8 mouse cellular contexts compared by ENCODE assay signal in the genomic region with DNA sequence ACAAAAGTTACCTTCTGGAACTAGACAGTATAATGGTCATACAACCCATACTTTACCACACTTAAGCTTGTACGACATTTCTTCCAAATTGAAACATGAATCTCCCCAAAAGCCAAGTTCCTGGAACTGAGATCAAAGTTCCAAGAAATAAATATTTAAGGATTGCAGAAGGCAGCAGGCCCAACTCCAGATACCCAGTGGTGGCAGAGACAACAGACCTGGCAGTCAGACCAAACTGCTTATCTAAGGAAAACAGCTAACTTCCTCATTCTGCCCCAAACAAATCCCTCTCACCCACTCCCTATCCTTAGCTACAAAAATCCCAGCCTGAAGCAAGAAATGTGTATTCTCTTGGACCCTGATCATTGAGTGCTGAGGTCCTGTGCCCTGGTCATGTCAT. TPM values are rescaled to one million over a fixed set of nuclear protein-coding genes. Genes with fewer than 3 reads are reported as not detected.
DNase-seq lines count a peak whose midpoint lies in the region; ATAC-seq lines count a peak whose summit lies in the region.

No protein-coding gene starts in this region.

- intact Hi-C loops in heart, postnatal 36 days (cut with DNase I) = no loop called here

- H3K4me3 ChIP-seq in heart, embryonic 13.5 days = peak overlapping the region; percentile 81
- H3K4me3 ChIP-seq in midbrain, embryonic 10.5 days = peak overlapping the region; percentile 68
- no peak overlapping the region for H3K4me3 ChIP-seq in midbrain, embryonic 11.5 days (ENCODE audit: low read depth, low read length)
- no peak overlapping the region for H3K4me3 ChIP-seq in stomach, embryonic 15.5 days (replicated peaks)

- H3K9ac ChIP-seq in heart, embryonic 13.5 days = peak overlapping the region; percentile 88; the same call in 1 of the 2 replicates
- no peak overlapping the region; the same call in 1 of the 2 replicates for H3K9ac ChIP-seq in midbrain, embryonic 11.5 days (ENCODE audit: low read length)
- no peak overlapping the region for H3K9ac ChIP-seq in stomach, embryonic 15.5 days

- no peak for ATAC-seq in heart, embryonic 13.5 days (ENCODE audit: extremely low read depth, insufficient number of reproducible peaks, low FRiP score, low TSS enrichment)
- ATAC-seq in midbrain, embryonic 11.5 days (ENCODE audit: low FRiP score) = no peak
- no peak for ATAC-seq in stomach, embryonic 15.5 days (ENCODE audit: insufficient read depth, low FRiP score, low read depth)

- no peaks in the 10 kb centered on the region for H3K27me3 ChIP-seq in heart, embryonic 13.5 days (replicated peaks)
- no peaks in the 10 kb centered on the region for H3K27me3 ChIP-seq in midbrain, embryonic 10.5 days (ENCODE audit: low read depth, poor library complexity, severe bottlenecking)
- H3K27me3 ChIP-seq in midbrain, embryonic 11.5 days (ENCODE audit: control insufficient read depth, insufficient read depth, low read length) = no peaks in the 10 kb centered on the region
- no peaks in the 10 kb centered on the region for H3K27me3 ChIP-seq in stomach, embryonic 15.5 days (replicated peaks)

- H3K36me3 ChIP-seq in heart, embryonic 13.5 days = peaks cover 16% of the 10 kb centered on the region
- peaks cover 16% of the 10 kb centered on the region for H3K36me3 ChIP-seq in midbrain, embryonic 10.5 days
- H3K36me3 ChIP-seq in midbrain, embryonic 11.5 days (ENCODE audit: control insufficient read depth, insufficient read depth, low read length) = no peaks in the 10 kb centered on the region
- 0 out of 2 replicates have a peak, but pooled peaks cover 4% of the 10 kb centered on the region for H3K36me3 ChIP-seq in stomach, embryonic 15.5 days

- no peak for DNase-seq in heart, postnatal 36 days
- no peak for DNase-seq in midbrain, embryonic 10.5 days (ENCODE audit: low spot score)
- no peak for DNase-seq in midbrain, embryonic 11.5 days (ENCODE audit: low spot score, missing footprints)
- DNase-seq in liver = peak; percentile 27
- no peak for DNase-seq in left cerebral cortex, adult 9 months (ENCODE audit: low spot score in 2 of 2)
- no peak for DNase-seq in layer of hippocampus, adult 9-11 months

- 53% methylated on average over 1 of the region's 1 CpGs for WGBS in heart, embryonic 13.5 days
- 73% methylated on average over 1 of the region's 1 CpGs for WGBS in midbrain, embryonic 10.5 days
- WGBS in midbrain, embryonic 11.5 days = 82% methylated on average over 1 of the region's 1 CpGs
- 70% methylated on average over 1 of the region's 1 CpGs for WGBS in stomach, embryonic 15.5 days

- no peaks in the 10 kb centered on the region for H3K9me3 ChIP-seq in heart, embryonic 13.5 days
- no peaks in the 10 kb centered on the region for H3K9me3 ChIP-seq in midbrain, embryonic 10.5 days (replicated peaks)
- H3K9me3 ChIP-seq in midbrain, embryonic 11.5 days (ENCODE audit: control insufficient read depth, low read length) = no peaks in the 10 kb centered on the region
- no peaks in the 10 kb centered on the region for H3K9me3 ChIP-seq in stomach, embryonic 15.5 days

- H3K4me2 ChIP-seq in heart, embryonic 13.5 days = peak overlapping the region; percentile 93
- H3K4me2 ChIP-seq in midbrain, embryonic 11.5 days = no peak overlapping the region
- H3K4me2 ChIP-seq in stomach, embryonic 15.5 days = peak overlapping the region; percentile 80; the same call in 1 of the 2 replicates

- H3K4me1 ChIP-seq in heart, embryonic 13.5 days = peaks cover 45% of the 10 kb centered on the region
- H3K4me1 ChIP-seq in midbrain, embryonic 10.5 days = peaks cover 43% of the 10 kb centered on the region
- peaks cover 34% of the 10 kb centered on the region for H3K4me1 ChIP-seq in midbrain, embryonic 11.5 days (ENCODE audit: control insufficient read depth, insufficient read depth, low read length)
- H3K4me1 ChIP-seq in stomach, embryonic 15.5 days = peaks cover 32% of the 10 kb centered on the region

- 0 out of 2 replicates have a peak overlapping the region, but pooled peaks have one; percentile 15 for H3K27ac ChIP-seq in heart, embryonic 13.5 days (replicated peaks)
- no peak overlapping the region for H3K27ac ChIP-seq in midbrain, embryonic 10.5 days (replicated peaks)
- H3K27ac ChIP-seq in midbrain, embryonic 11.5 days (ENCODE audit: low read depth, low read length) = no peak overlapping the region
- H3K27ac ChIP-seq in stomach, embryonic 15.5 days = no peak overlapping the region

RNA-seq across cellular contexts. Expression of a gene that starts 2.3 kb away (rescaled TPM):
- polyA plus RNA-seq in heart, embryonic 13.5 days (2015; fragmentation: Nextera tagmentation; extraction: Ambion mirVana) = 9.7 and 11.0 TPM in 2 replicates
- total RNA-seq in heart, postnatal 36 days (2021) = 1 to 10 TPM; 4.5 to 5.3 TPM
- polyA plus RNA-seq in midbrain, embryonic 10.5 days (2016; fragmentation: Nextera tagmentation; extraction: Ambion mirVana) = 23.2 and 23.9 TPM in 2 replicates
- 16.0 and 17.4 TPM in 2 replicates for polyA plus RNA-seq in midbrain, embryonic 11.5 days (2014; fragmentation: Nextera tagmentation; extraction: Ambion mirVana)
- 11.6 and 12.8 TPM in 2 replicates for polyA plus RNA-seq in stomach, embryonic 15.5 days (2015; fragmentation: Nextera tagmentation; extraction: Ambion mirVana)

RNA-seq across cellular contexts. Expression of a gene that starts 2.5 kb away (rescaled TPM):
- polyA plus RNA-seq in heart, embryonic 13.5 days (2015; fragmentation: Nextera tagmentation; extraction: Ambion mirVana) = 3.7 and 3.9 TPM in 2 replicates
- 10 to 100 TPM; 14.5 to 15.3 TPM for total RNA-seq in heart, postnatal 36 days (2021)
- polyA plus RNA-seq in midbrain, embryonic 10.5 days (2016; fragmentation: Nextera tagmentation; extraction: Ambion mirVana) = 7.8 and 8.8 TPM in 2 replicates
- 9.2 and 10.1 TPM in 2 replicates for polyA plus RNA-seq in midbrain, embryonic 11.5 days (2014; fragmentation: Nextera tagmentation; extraction: Ambion mirVana)
- polyA plus RNA-seq in stomach, embryonic 15.5 days (2015; fragmentation: Nextera tagmentation; extraction: Ambion mirVana) = 4.5 and 5.2 TPM in 2 replicates

RNA-seq across cellular contexts. Expression of a gene that starts 36.7 kb away (rescaled TPM):
- 40.4 and 42.8 TPM in 2 replicates for polyA plus RNA-seq in heart, embryonic 13.5 days (2015; fragmentation: Nextera tagmentation; extraction: Ambion mirVana)
- 1 to 10 TPM; 8.8 to 9.1 TPM for total RNA-seq in heart, postnatal 36 days (2021)
- polyA plus RNA-seq in midbrain, embryonic 10.5 days (2016; fragmentation: Nextera tagmentation; extraction: Ambion mirVana) = 75.3 and 86.3 TPM in 2 replicates
- polyA plus RNA-seq in midbrain, embryonic 11.5 days (2014; fragmentation: Nextera tagmentation; extraction: Ambion mirVana) = 46.2 and 51.7 TPM in 2 replicates
- polyA plus RNA-seq in stomach, embryonic 15.5 days (2015; fragmentation: Nextera tagmentation; extraction: Ambion mirVana) = 72.6 and 85.4 TPM in 2 replicates

RNA-seq across cellular contexts. Expression of a gene that starts 46.6 kb away (rescaled TPM):
- 17.4 and 17.7 TPM in 2 replicates for polyA plus RNA-seq in heart, embryonic 13.5 days (2015; fragmentation: Nextera tagmentation; extraction: Ambion mirVana)
- 10 to 100 TPM; 36.1 to 36.4 TPM for total RNA-seq in heart, postnatal 36 days (2021)
- polyA plus RNA-seq in midbrain, embryonic 10.5 days (2016; fragmentation: Nextera tagmentation; extraction: Ambion mirVana) = 14.6 and 15.6 TPM in 2 replicates
- polyA plus RNA-seq in midbrain, embryonic 11.5 days (2014; fragmentation: Nextera tagmentation; extraction: Ambion mirVana) = 10.2 and 13.6 TPM in 2 replicates
- polyA plus RNA-seq in stomach, embryonic 15.5 days (2015; fragmentation: Nextera tagmentation; extraction: Ambion mirVana) = 9.9 and 11.3 TPM in 2 replicates

RNA-seq across cellular contexts. Expression of a gene that starts 47.8 kb away (rescaled TPM):
- 75.4 and 79.1 TPM in 2 replicates for polyA plus RNA-seq in heart, embryonic 13.5 days (2015; fragmentation: Nextera tagmentation; extraction: Ambion mirVana)
- total RNA-seq in heart, postnatal 36 days (2021) = 100 to 1,000 TPM; 124 to 126 TPM
- polyA plus RNA-seq in midbrain, embryonic 10.5 days (2016; fragmentation: Nextera tagmentation; extraction: Ambion mirVana) = 74.8 and 82.6 TPM in 2 replicates
- polyA plus RNA-seq in midbrain, embryonic 11.5 days (2014; fragmentation: Nextera tagmentation; extraction: Ambion mirVana) = 52.3 and 59.3 TPM in 2 replicates
- polyA plus RNA-seq in stomach, embryonic 15.5 days (2015; fragmentation: Nextera tagmentation; extraction: Ambion mirVana) = 76.8 and 78.9 TPM in 2 replicates

Comparison
In these comparisons a context has a peak if more than half of its experiments do, and no peak if none do; other contexts are left out.
1. H3K4me3 ChIP-seq: peak in heart, embryonic 13.5 days (single experiment) and midbrain, embryonic 10.5 days (single experiment); none in midbrain, embryonic 11.5 days (single experiment) and stomach, embryonic 15.5 days (single experiment).